8 mouse cellular contexts compared by ENCODE assay signal in genomic region chr15:82274593-82274926, GRCm38 (mm10). TPM values are rescaled to one million over a fixed set of nuclear protein-coding genes. Genes with fewer than 3 reads are reported as not detected.
A peak's percentile ranks its signal among the peaks of the same experiment; 100 is the strongest.
DNase-seq lines count a peak whose midpoint lies in the region; ATAC-seq lines count a peak whose summit lies in the region.

Sept3 (plus strand) TSS chr15:82274893.

- peaks cover 45% of the 10 kb centered on the region for H3K27me3 ChIP-seq in kidney, embryonic 16.5 days (ENCODE audit: insufficient read depth, low read length)
- peaks cover 21% of the 10 kb centered on the region for H3K27me3 ChIP-seq in embryonic facial prominence, embryonic 14.5 days (replicated peaks; ENCODE audit: control insufficient read depth, insufficient read depth, low read length)
- H3K27me3 ChIP-seq in midbrain, embryonic 16.5 days (ENCODE audit: control insufficient read depth, insufficient read depth, low read depth, low read length), result no peaks in the 10 kb centered on the region

- peaks cover 16% of the 10 kb centered on the region for H3K4me1 ChIP-seq in kidney, embryonic 16.5 days (ENCODE audit: insufficient read depth, low read length)
- H3K4me1 ChIP-seq in embryonic facial prominence, embryonic 14.5 days (ENCODE audit: control insufficient read depth, insufficient read depth, low read length), result peaks cover 9% of the 10 kb centered on the region
- peaks cover 40% of the 10 kb centered on the region for H3K4me1 ChIP-seq in midbrain, embryonic 16.5 days (ENCODE audit: control insufficient read depth, insufficient read depth, low read length)

- 32% methylated on average over 6 of the region's 6 CpGs for WGBS in kidney, embryonic 16.5 days
- WGBS in embryonic facial prominence, embryonic 14.5 days, result 31% methylated on average over 6 of the region's 6 CpGs
- WGBS in midbrain, embryonic 16.5 days, result 16% methylated on average over 6 of the region's 6 CpGs

- peak within 1 kb of the TSS; percentile 72 for H3K9ac ChIP-seq in kidney, embryonic 16.5 days (replicated peaks; ENCODE audit: low read length)
- peak within 1 kb of the TSS; percentile 69 for H3K9ac ChIP-seq in embryonic facial prominence, embryonic 14.5 days (ENCODE audit: low read depth, low read length)
- H3K9ac ChIP-seq in midbrain, embryonic 16.5 days (ENCODE audit: low read depth, low read length), result peak within 1 kb of the TSS; percentile 95

- H3K4me3 ChIP-seq in kidney, embryonic 16.5 days (ENCODE audit: low read length), result peak within 1 kb of the TSS; percentile 63
- H3K4me3 ChIP-seq in embryonic facial prominence, embryonic 14.5 days (ENCODE audit: low read depth, low read length), result peak within 1 kb of the TSS; percentile 61
- peak within 1 kb of the TSS; percentile 85 for H3K4me3 ChIP-seq in midbrain, embryonic 16.5 days (ENCODE audit: low read depth, low read length)

- peak within 1 kb of the TSS; percentile 98 for H3K4me2 ChIP-seq in kidney, embryonic 16.5 days (replicated peaks; ENCODE audit: low read depth, low read length)
- H3K4me2 ChIP-seq in embryonic facial prominence, embryonic 14.5 days (ENCODE audit: low read depth, low read length), result peak within 1 kb of the TSS; percentile 97
- H3K4me2 ChIP-seq in midbrain, embryonic 16.5 days (ENCODE audit: low read length), result peak within 1 kb of the TSS; percentile 83

- no peak for ATAC-seq in kidney, embryonic 16.5 days (ENCODE audit: low FRiP score, low TSS enrichment)
- ATAC-seq in embryonic facial prominence, embryonic 14.5 days (ENCODE audit: low read depth), result no peak
- ATAC-seq in midbrain, embryonic 16.5 days, result no peak
- no peak for ATAC-seq in megakaryocyte progenitor cell, adult 5-6 weeks (replicated peaks; ENCODE audit: poor library complexity)

- H3K9me3 ChIP-seq in kidney, embryonic 16.5 days (ENCODE audit: low read length), result no peaks in the 10 kb centered on the region
- H3K9me3 ChIP-seq in embryonic facial prominence, embryonic 14.5 days (ENCODE audit: control insufficient read depth, low read length), result no peaks in the 10 kb centered on the region
- no peaks in the 10 kb centered on the region for H3K9me3 ChIP-seq in midbrain, embryonic 16.5 days (replicated peaks; ENCODE audit: control insufficient read depth, low read length, poor library complexity, severe bottlenecking)

- H3K36me3 ChIP-seq in kidney, embryonic 16.5 days (ENCODE audit: insufficient read depth, low read length), result no peaks in the 10 kb centered on the region
- no peaks in the 10 kb centered on the region for H3K36me3 ChIP-seq in embryonic facial prominence, embryonic 14.5 days (ENCODE audit: control insufficient read depth, insufficient read depth, low read length)
- no peaks in the 10 kb centered on the region for H3K36me3 ChIP-seq in midbrain, embryonic 16.5 days (ENCODE audit: control insufficient read depth, insufficient read depth, low read length)

- H3K27ac ChIP-seq in kidney, embryonic 16.5 days (ENCODE audit: low read length), result no peak within 1 kb of the TSS
- no peak within 1 kb of the TSS; the same call in 1 of the 2 replicates for H3K27ac ChIP-seq in embryonic facial prominence, embryonic 14.5 days (replicated peaks; ENCODE audit: low read depth, low read length)
- peak within 1 kb of the TSS; percentile 98 for H3K27ac ChIP-seq in midbrain, embryonic 16.5 days (ENCODE audit: low read length)

- no peak for DNase-seq in kidney, postnatal 14 days
- no peak for DNase-seq in embryonic facial prominence, embryonic 14.5 days (ENCODE audit: low spot score)
- no peak for DNase-seq in layer of hippocampus, postnatal 14 days (ENCODE audit: low spot score in 2 of 2)
- no peak for DNase-seq in retina, postnatal 1 day
- DNase-seq in gastrocnemius, postnatal 25 days, result no peak

RNA-seq across cellular contexts. Expression of gene Sept3, which starts in this region (rescaled TPM):
- polyA plus RNA-seq in kidney, embryonic 16.5 days (2015; fragmentation: Nextera tagmentation; extraction: Ambion mirVana), result 8.6 and 11.3 TPM in 2 replicates
- polyA plus RNA-seq in embryonic facial prominence, embryonic 14.5 days (2014; fragmentation: Nextera tagmentation; extraction: Ambion mirVana), result 13.7 and 16.7 TPM in 2 replicates
- total RNA-seq in layer of hippocampus, postnatal 14 days (2021), result 100 to 1,000 TPM; 583 to 613 TPM
- polyA plus RNA-seq in midbrain, embryonic 16.5 days (2015; fragmentation: Nextera tagmentation; extraction: Ambion mirVana), result 406 and 437 TPM in 2 replicates
- 0.07 TPM in 1 of 2 replicates, not detected in the other for total RNA-seq in megakaryocyte progenitor cell, adult 5-6 weeks (2015)
- 0.08 TPM in 1 of 2 replicates, not detected in the other for total RNA-seq in megakaryocyte progenitor cell, adult 5-6 weeks (2017)
- under 1 TPM; 0.54 to 1.00 TPM for total RNA-seq in gastrocnemius, postnatal 25 days (2021)

Comparison
In these comparisons a context has a peak if more than half of its experiments do, and no peak if none do; other contexts are left out.
1. RNA of gene Sept3 (total RNA-seq): 583 to 613 TPM in layer of hippocampus, postnatal 14 days; 0.54 to 1.00 TPM in gastrocnemius, postnatal 25 days and 0.07 to 0.08 TPM in megakaryocyte progenitor cell, adult 5-6 weeks; every median in the first group is over 100 times any median in the second.
2. RNA of gene Sept3 (polyA plus RNA-seq): 406 to 437 TPM in midbrain, embryonic 16.5 days; 13.7 to 16.7 TPM in embryonic facial prominence, embryonic 14.5 days and 8.6 to 11.3 TPM in kidney, embryonic 16.5 days; every median in the first group is over 10 times any median in the second.
3. Peak in every context shown above with its lines, with median percentiles within 50 percentile points of each other: H3K4me2 ChIP-seq, H3K4me3 ChIP-seq and H3K9ac ChIP-seq.